Mouse (Mus musculus): ENCODE data around the gene Mlycd.

GRCm38 (mm10) chr8:119446211-119446989 is 51.7 kb downstream of the Mlycd start, which contains the start of gene Necab2:
- TF ChIP-seq CTCF (conservative IDR thresholded peaks at IDR 0.05; ENCODE audit: low read length) (peak; percentile 50), POU5F1 (IDR thresholded peaks at IDR 0.05; ENCODE audit: borderline replicate concordance, low read length) (no peak)

Measured in E14TG2a.4 (cell line).